Mouse (Mus musculus) limb, embryonic 14.5 days (tissue): ENCODE data around the gene Chst11. TPM values are rescaled to one million over a fixed set of nuclear protein-coding genes. Genes with fewer than 3 reads are reported as not detected.

Experiments used
- ATAC-seq: fragments of 200-750 bp; cut with Nextera tagmentation; 2 replicates; pipeline ENCODE4 v1.8.0; 2017; ENCODE audit warnings: low read depth, moderate number of reproducible peaks, moderate TSS enrichment; ENCODE audit not compliant: low FRiP score
- DNase-seq: peaks from one replicate; pipeline ENCODE4 v3.0.0-alpha.2; 2015; ENCODE audit warnings: low spot score
- H3K27ac ChIP-seq: fragments of 300-500 bp; sonication (generic); replicated peaks from 2 replicates; pipeline ENCODE4 v1.5.1; 2014; ENCODE audit warnings: low read depth, mild to moderate bottlenecking, low read length, moderate library complexity, mixed read lengths
- H3K27me3 ChIP-seq: fragments of 300-500 bp; sonication (generic); 2 replicates; pipeline ENCODE4 v1.6.1; 2014; ENCODE audit warnings: low read length, mixed read lengths; ENCODE audit not compliant: control insufficient read depth, insufficient read depth
- H3K36me3 ChIP-seq: fragments of 300-500 bp; sonication (generic); 2 replicates; pipeline ENCODE4 v1.6.1; 2014; ENCODE audit warnings: mild to moderate bottlenecking, low read length, moderate library complexity, mixed read lengths; ENCODE audit not compliant: control insufficient read depth, insufficient read depth
- H3K4me1 ChIP-seq: fragments of 300-500 bp; sonication (generic); 2 replicates; pipeline ENCODE4 v1.6.1; 2014; ENCODE audit warnings: antibody characterized with exemption, low read length, mixed read lengths; ENCODE audit not compliant: control insufficient read depth, insufficient read depth
- H3K4me2 ChIP-seq: fragments of 300-500 bp; sonication (generic); replicated peaks from 2 replicates; pipeline ENCODE4 v1.6.1; 2014; ENCODE audit warnings: low read depth, mild to moderate bottlenecking, low read length, moderate library complexity; ENCODE audit not compliant: severe bottlenecking
- H3K4me3 ChIP-seq: fragments of 300-500 bp; sonication (generic); replicated peaks from 2 replicates; pipeline ENCODE4 v1.5.1; 2014; ENCODE audit warnings: low read length
- H3K9ac ChIP-seq: fragments of 300-500 bp; sonication (generic); 2 replicates; pipeline ENCODE4 v1.6.1; 2014; ENCODE audit warnings: mild to moderate bottlenecking, low read depth, low read length, moderate library complexity; ENCODE audit not compliant: severe bottlenecking
- H3K9me3 ChIP-seq: fragments of 300-500 bp; sonication (generic); 2 replicates; pipeline ENCODE4 v1.6.1; 2016; ENCODE audit warnings: low read length; ENCODE audit not compliant: control insufficient read depth
- POLR2A ChIP-seq: fragments of 200-500 bp; IDR thresholded peaks from 2 replicates; pipeline ENCODE4 v1.8.0; 2012; ENCODE audit warnings: inconsistent platforms, mild to moderate bottlenecking, moderate library complexity, borderline replicate concordance; ENCODE audit not compliant: insufficient read depth, insufficient read length; ENCODE audit errors: extremely low read depth
- WGBS: fragments of 180-500 bp; shearing (Covaris S2); extraction: QIAGEN DNeasy Blood & Tissue Kit; methylation state at CpG from one replicate; pipeline ENCODE4 v1.1.7; 2014; 5-methylcytosine and 5-hydroxymethylcytosine counted together
- polyA plus RNA-seq, 2 experiments: library from polyadenylated mRNA; depleted of rRNA in 1 of 2; stranded (reverse) in 1 of 2; unstranded in 1 of 2; fragments of >200 nt; fragmentation: Nextera tagmentation in 1 of 2; extraction: Ambion mirVana in 1 of 2; gene quantifications; 2 replicates each; pipeline versions ENCODE4 v1.2.1 to v1.2.3; 2012 to 2014

The Chst11 gene
- polyA plus RNA-seq, 2 experiments: 5.2 to 27.6 TPM

- Histone ChIP-seq H3K9ac (no peak overlapping the region), H3K27ac (no peak overlapping the region), H3K9me3 (no peaks in the 10 kb centered on the region), H3K36me3 (no peaks in the 10 kb centered on the region; the same call in 1 of the 2 replicates), H3K4me1 (no peaks in the 10 kb centered on the region; the same call in 1 of the 2 replicates), H3K4me2 (no peak overlapping the region), H3K4me3 (no peak overlapping the region), H3K27me3 (no peaks in the 10 kb centered on the region)
- DNase-seq (no peak), ATAC-seq (no peak)
- no peak for TF ChIP-seq POLR2A
- WGBS: 61% methylated on average over 7 of the region's 7 CpGs
These were observed 87.8 kb downstream of the Chst11 start for GRCm38 (mm10) chr10:83073119-83073518.

GRCm38 (mm10) chr10:83076816-83077215 is 91.5 kb downstream of the Chst11 start:
- Histone ChIP-seq H3K27ac (no peak overlapping the region), H3K4me3 (no peak overlapping the region), H3K4me2 (no peak overlapping the region), H3K27me3 (no peaks in the 10 kb centered on the region), H3K9ac (no peak overlapping the region), H3K9me3 (no peaks in the 10 kb centered on the region), H3K4me1 (peaks cover 16% of the 10 kb centered on the region), H3K36me3 (no peaks in the 10 kb centered on the region; the same call in 1 of the 2 replicates)
- 73% methylated on average over 7 of the region's 7 CpGs for WGBS
- no peak for TF ChIP-seq POLR2A
- DNase-seq (no peak), ATAC-seq (no peak)

- 88% methylated on average over 8 of the region's 8 CpGs for WGBS
- Histone ChIP-seq H3K27ac (no peak overlapping the region), H3K4me2 (no peak overlapping the region), H3K4me1 (peaks cover 22% of the 10 kb centered on the region), H3K36me3 (no peaks in the 10 kb centered on the region), H3K4me3 (no peak overlapping the region), H3K9ac (no peak overlapping the region), H3K9me3 (no peaks in the 10 kb centered on the region), H3K27me3 (no peaks in the 10 kb centered on the region)
- no peak for DNase-seq
- no peak for ATAC-seq
- TF ChIP-seq POLR2A: no peak
These were observed 93.4 kb downstream of the Chst11 start for GRCm38 (mm10) chr10:83078723-83079122.

- Histone ChIP-seq H3K4me2 (no peak overlapping the region), H3K9ac (no peak overlapping the region), H3K4me3 (no peak overlapping the region), H3K4me1 (peaks cover 26% of the 10 kb centered on the region), H3K9me3 (no peaks in the 10 kb centered on the region), H3K27ac (no peak overlapping the region), H3K27me3 (no peaks in the 10 kb centered on the region), H3K36me3 (no peaks in the 10 kb centered on the region)
- no peak for TF ChIP-seq POLR2A
- DNase-seq (no peak), ATAC-seq (no peak)
- WGBS: 77% methylated on average over 13 of the region's 13 CpGs
These were observed 94.5 kb downstream of the Chst11 start for GRCm38 (mm10) chr10:83079755-83080154.

GRCm38 (mm10) chr10:83080275-83080741 is 95.0 kb downstream of the Chst11 start:
- H3K4me1 ChIP-seq: peaks cover 26% of the 10 kb centered on the region
- H3K4me3 ChIP-seq: no peak overlapping the region
- WGBS: 58% methylated on average over 12 of the region's 12 CpGs
- no peak overlapping the region for H3K4me2 ChIP-seq
- H3K9ac ChIP-seq: no peak overlapping the region
- DNase-seq: no peak
- no peaks in the 10 kb centered on the region for H3K9me3 ChIP-seq
- H3K36me3 ChIP-seq: no peaks in the 10 kb centered on the region
- no peak for TF ChIP-seq POLR2A
- H3K27ac ChIP-seq: no peak overlapping the region
- no peak for ATAC-seq
- no peaks in the 10 kb centered on the region for H3K27me3 ChIP-seq

- H3K4me3 ChIP-seq: no peak overlapping the region
- H3K36me3 ChIP-seq: no peaks in the 10 kb centered on the region
- no peak overlapping the region for H3K9ac ChIP-seq
- peaks cover 26% of the 10 kb centered on the region for H3K4me1 ChIP-seq
- no peak for TF ChIP-seq POLR2A
- ATAC-seq: no peak
- H3K9me3 ChIP-seq: no peaks in the 10 kb centered on the region
- H3K27me3 ChIP-seq: no peaks in the 10 kb centered on the region
- 14% methylated on average over 10 of the region's 10 CpGs for WGBS
- H3K27ac ChIP-seq: no peak overlapping the region
- H3K4me2 ChIP-seq: no peak overlapping the region
- no peak for DNase-seq
These were observed 95.6 kb downstream of the Chst11 start for GRCm38 (mm10) chr10:83080930-83081329.
